Mouse (Mus musculus): ENCODE results near the gene Cep152.

DNA sequence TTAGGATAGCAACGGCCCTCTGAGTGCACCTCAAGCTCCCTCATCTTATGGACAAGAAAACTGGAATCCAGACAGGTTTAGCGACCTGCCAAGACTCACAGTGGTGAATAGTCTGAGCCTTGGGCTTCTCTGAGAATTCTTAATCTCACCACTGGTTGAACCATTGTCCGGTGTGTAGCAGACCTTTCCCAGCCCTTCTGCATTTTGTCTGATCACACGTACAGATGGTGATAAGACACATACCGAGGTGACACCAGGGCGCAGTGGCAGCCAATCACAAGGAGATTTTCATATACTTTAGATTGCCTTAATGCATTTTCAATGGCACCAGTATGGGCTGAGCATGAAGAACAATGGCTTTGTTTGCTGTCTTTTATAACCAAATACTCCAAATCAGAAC lies 3.6 kb upstream of the Cep152 start:
- TF ChIP-seq CTCF (IDR thresholded peaks at IDR 0.05; ENCODE audit: low read depth) (no peak), EP300 (IDR thresholded peaks at IDR 0.05; ENCODE audit: low read depth) (no peak)

Data from heart, postnatal 0 days (tissue).